Mouse (Mus musculus) midbrain, embryonic 13.5 days (tissue): ENCODE results near the gene Plekha4. TPM values are rescaled to one million over a fixed set of nuclear protein-coding genes. Genes with fewer than 3 reads are reported as not detected.
A peak's percentile ranks its signal among the peaks of the same experiment; 100 is the strongest.

Experiments used
- ATAC-seq: fragments of 200-750 bp; cut with Nextera tagmentation; 2 replicates; pipeline ENCODE4 v1.8.0; 2017; ENCODE audit warnings: mild to moderate bottlenecking, moderate TSS enrichment, moderate library complexity
- H3K27ac ChIP-seq: fragments of 300-500 bp; sonication (generic); 2 replicates; pipeline ENCODE4 v1.5.1; 2015; ENCODE audit warnings: inconsistent platforms, mild to moderate bottlenecking, moderate library complexity
- H3K27me3 ChIP-seq: fragments of 300-500 bp; sonication (generic); 2 replicates; pipeline ENCODE4 v1.6.1; 2015; ENCODE audit warnings: mild to moderate bottlenecking, inconsistent platforms
- H3K36me3 ChIP-seq: fragments of 300-500 bp; sonication (generic); 2 replicates; pipeline ENCODE4 v1.6.1; 2015; ENCODE audit warnings: mild to moderate bottlenecking, inconsistent platforms
- H3K4me1 ChIP-seq: fragments of 300-500 bp; sonication (generic); replicated peaks from 2 replicates; pipeline ENCODE4 v1.6.1; 2015; ENCODE audit warnings: inconsistent platforms
- H3K4me2 ChIP-seq: fragments of 300-500 bp; sonication (generic); replicated peaks from 2 replicates; pipeline ENCODE4 v1.6.1; 2015; ENCODE audit warnings: moderate library complexity, mild to moderate bottlenecking, inconsistent platforms
- H3K4me3 ChIP-seq: fragments of 300-500 bp; sonication (generic); replicated peaks from 2 replicates; pipeline ENCODE4 v1.5.1; 2015; ENCODE audit warnings: mild to moderate bottlenecking, inconsistent platforms
- H3K9ac ChIP-seq: fragments of 300-500 bp; sonication (generic); replicated peaks from 2 replicates; pipeline ENCODE4 v1.6.1; 2015; ENCODE audit warnings: mild to moderate bottlenecking, inconsistent platforms
- H3K9me3 ChIP-seq: fragments of 300-500 bp; sonication (generic); 2 replicates; pipeline ENCODE4 v1.6.1; 2016; ENCODE audit warnings: mild to moderate bottlenecking, inconsistent platforms
- WGBS: fragments of 180-500 bp; shearing (Covaris S2); methylation state at CpG from one replicate; pipeline ENCODE4 v1.1.7; 2015; 5-methylcytosine and 5-hydroxymethylcytosine counted together
- polyA plus RNA-seq: library from polyadenylated mRNA; unstranded; fragments of >200 nt; fragmentation: Nextera tagmentation; extraction: Ambion mirVana; gene quantifications from 2 replicates; pipeline ENCODE4 v1.2.1, GENCODE M21; 2015

Plekha4 gene
- polyA plus RNA-seq, 1 experiment from 2014 or later, result 0.46 TPM

DNA sequence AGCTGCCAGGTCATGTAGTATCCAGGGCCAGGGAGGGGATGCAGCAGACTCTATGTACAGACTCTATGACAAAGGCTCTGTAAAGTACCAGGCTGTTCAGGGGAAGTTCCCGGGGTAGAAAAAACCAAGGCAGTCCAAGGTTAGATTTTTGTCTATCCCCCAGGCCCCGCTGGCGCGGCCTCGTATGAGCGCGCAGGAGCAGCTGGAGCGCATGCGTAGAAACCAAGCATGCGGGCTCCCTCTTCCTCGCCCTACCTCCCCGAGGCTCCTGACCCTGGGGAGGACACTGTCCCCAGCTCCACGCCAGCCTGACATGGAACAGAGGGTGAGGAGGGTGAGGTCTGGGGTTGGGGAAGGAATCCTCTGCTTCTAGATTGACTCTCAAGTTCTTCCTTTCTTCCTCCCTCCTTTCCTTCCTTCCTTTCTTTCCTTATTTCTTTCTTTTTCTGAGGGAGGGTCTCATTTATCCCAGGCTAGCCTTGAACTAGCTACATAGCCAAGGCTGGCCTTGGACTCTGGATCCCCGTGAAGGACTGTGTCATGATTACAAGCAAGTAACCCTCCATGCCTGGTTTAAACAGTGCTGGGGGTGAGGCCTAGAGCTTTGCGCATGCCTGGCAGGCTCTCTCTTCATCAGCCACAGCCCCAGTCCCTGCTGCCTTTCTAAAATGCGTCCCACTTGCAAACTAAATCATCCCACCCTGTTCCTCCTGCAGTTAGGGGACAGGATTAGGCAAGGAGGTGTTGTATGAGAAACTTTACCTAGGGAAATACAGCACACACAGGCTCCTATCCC is 23.7 kb downstream of the Plekha4 start:
- no peak for ATAC-seq
- no peak overlapping the region for H3K4me2 ChIP-seq
- WGBS, result 88% methylated on average over 16 of the region's 16 CpGs

GRCm38 (mm10) chr7:45550821-45551511 is 24.8 kb downstream of the Plekha4 start:
- Histone ChIP-seq H3K4me1 (no peaks in the 10 kb centered on the region), H3K4me2 (no peak overlapping the region), H3K9ac (no peak overlapping the region), H3K4me3 (no peak overlapping the region), H3K36me3 (no peaks in the 10 kb centered on the region), H3K27ac (no peak overlapping the region), H3K9me3 (no peaks in the 10 kb centered on the region), H3K27me3 (no peaks in the 10 kb centered on the region)
- ATAC-seq, result no peak
- WGBS, result 83% methylated on average over 11 of the region's 11 CpGs

More for the DNA sequence above, 23.7 kb downstream of the Plekha4 start:
- no peaks in the 10 kb centered on the region for H3K4me1 ChIP-seq
- 0 out of 2 replicates have a peak overlapping the region, but pooled peaks have one; percentile 7 for H3K9ac ChIP-seq
- no peaks in the 10 kb centered on the region for H3K27me3 ChIP-seq
- H3K27ac ChIP-seq, result no peak overlapping the region
- H3K9me3 ChIP-seq, result no peaks in the 10 kb centered on the region
- H3K4me3 ChIP-seq, result no peak overlapping the region
- no peaks in the 10 kb centered on the region for H3K36me3 ChIP-seq

- Histone ChIP-seq H3K4me2 (no peak overlapping the region), H3K27ac (no peak overlapping the region), H3K4me1 (no peaks in the 10 kb centered on the region), H3K27me3 (no peaks in the 10 kb centered on the region), H3K9ac (no peak overlapping the region), H3K4me3 (no peak overlapping the region), H3K9me3 (no peaks in the 10 kb centered on the region), H3K36me3 (no peaks in the 10 kb centered on the region)
- no peak for ATAC-seq
- 83% methylated on average over 8 of the region's 8 CpGs for WGBS
Observed at GRCm38 (mm10) chr7:45551512-45551883, 25.4 kb downstream of the Plekha4 start.

DNA sequence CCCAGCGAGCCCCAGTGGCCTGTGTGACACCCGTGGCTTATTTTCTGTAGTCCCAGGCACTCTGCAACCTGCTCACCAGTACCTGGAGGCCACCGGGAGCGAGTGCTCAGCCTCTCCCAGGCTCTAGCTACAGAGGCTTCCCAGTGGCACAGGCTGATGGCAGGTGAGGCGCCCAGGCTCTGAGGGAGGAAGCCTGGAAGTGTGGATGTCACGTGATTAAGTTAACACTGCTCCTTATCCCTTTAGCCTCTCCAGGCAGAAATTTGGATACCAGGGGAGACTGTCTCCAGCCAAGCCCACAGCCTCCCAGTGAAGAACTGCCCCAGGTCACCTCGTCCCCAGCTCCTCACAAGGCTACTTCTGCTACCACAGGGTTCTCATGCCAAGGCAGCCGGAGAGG is 27.4 kb downstream of the Plekha4 start:
- 69% methylated on average over 8 of the region's 8 CpGs for WGBS
- Histone ChIP-seq H3K27ac (no peak overlapping the region), H3K4me3 (no peak overlapping the region), H3K9ac (no peak overlapping the region; the same call in 1 of the 2 replicates), H3K27me3 (no peaks in the 10 kb centered on the region), H3K4me1 (no peaks in the 10 kb centered on the region), H3K36me3 (no peaks in the 10 kb centered on the region), H3K4me2 (no peak overlapping the region), H3K9me3 (no peaks in the 10 kb centered on the region)
- ATAC-seq, result no peak

- no peaks in the 10 kb centered on the region for H3K27me3 ChIP-seq
- H3K27ac ChIP-seq, result no peak overlapping the region
- H3K4me2 ChIP-seq, result no peak overlapping the region
- WGBS, result 87% methylated on average over 2 of the region's 2 CpGs
- no peak overlapping the region; the same call in 1 of the 2 replicates for H3K9ac ChIP-seq
- no peaks in the 10 kb centered on the region for H3K36me3 ChIP-seq
- ATAC-seq, result no peak
- no peak overlapping the region for H3K4me3 ChIP-seq
- H3K9me3 ChIP-seq, result no peaks in the 10 kb centered on the region
- no peaks in the 10 kb centered on the region for H3K4me1 ChIP-seq
Observed at GRCm38 (mm10) chr7:45553990-45554389, 27.9 kb downstream of the Plekha4 start.

- H3K4me1 ChIP-seq, result no peaks in the 10 kb centered on the region
- no peak within 1 kb of the TSS; the same call in 1 of the 2 replicates for H3K9ac ChIP-seq
- H3K4me3 ChIP-seq, result no peak within 1 kb of the TSS
- 47% methylated on average over 8 of the region's 8 CpGs for WGBS
- no peak within 1 kb of the TSS for H3K27ac ChIP-seq
- H3K9me3 ChIP-seq, result no peaks in the 10 kb centered on the region
- no peaks in the 10 kb centered on the region for H3K27me3 ChIP-seq
- ATAC-seq, result no peak
- no peaks in the 10 kb centered on the region for H3K36me3 ChIP-seq
- no peak within 1 kb of the TSS for H3K4me2 ChIP-seq
Observed at GRCm38 (mm10) chr7:45554744-45555143, 28.6 kb downstream of the Plekha4 start, which contains the start of gene Hsd17b14. Gene Hsd17b14, plus strand, starts transcription at chr7:45554893.

- H3K9ac ChIP-seq, result no peak overlapping the region
- no peaks in the 10 kb centered on the region for H3K27me3 ChIP-seq
- ATAC-seq, result no peak
- no peaks in the 10 kb centered on the region for H3K36me3 ChIP-seq
- no peak overlapping the region for H3K4me2 ChIP-seq
- H3K4me1 ChIP-seq, result no peaks in the 10 kb centered on the region
- WGBS, result 24% methylated on average over 8 of the region's 8 CpGs
- H3K4me3 ChIP-seq, result no peak overlapping the region
- H3K9me3 ChIP-seq, result no peaks in the 10 kb centered on the region
- H3K27ac ChIP-seq, result no peak overlapping the region
Observed at GRCm38 (mm10) chr7:45555787-45556186, 29.7 kb downstream of the Plekha4 start.

GRCm38 (mm10) chr7:45558907-45559306 is 32.8 kb downstream of the Plekha4 start:
- Histone ChIP-seq H3K4me1 (no peaks in the 10 kb centered on the region), H3K4me3 (no peak overlapping the region), H3K9ac (no peak overlapping the region), H3K36me3 (no peaks in the 10 kb centered on the region), H3K27me3 (no peaks in the 10 kb centered on the region), H3K4me2 (no peak overlapping the region), H3K27ac (no peak overlapping the region), H3K9me3 (no peaks in the 10 kb centered on the region)
- WGBS, result 61% methylated on average over 6 of the region's 6 CpGs
- ATAC-seq, result no peak

DNA sequence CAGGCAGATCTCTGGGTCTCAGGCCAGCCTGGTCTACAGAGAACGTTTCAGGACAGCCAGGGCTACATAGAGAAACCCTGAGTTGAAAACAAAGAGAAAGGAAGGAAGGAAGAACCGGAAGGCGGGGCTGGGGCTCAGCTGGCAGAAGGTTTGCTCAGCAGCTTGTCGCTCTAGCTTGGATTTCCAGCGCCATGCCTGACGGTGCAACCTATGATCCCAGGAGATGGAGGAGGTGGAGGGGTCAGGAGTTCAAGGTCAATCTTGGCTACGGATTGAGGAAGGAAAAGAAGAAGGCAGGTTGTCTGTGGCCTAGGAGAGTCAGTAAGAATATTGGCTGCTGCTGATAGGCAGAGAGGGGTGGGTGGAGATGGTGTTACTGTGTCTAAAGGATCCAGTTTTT is 34.1 kb downstream of the Plekha4 start:
- H3K4me2 ChIP-seq, result no peak overlapping the region
- H3K4me3 ChIP-seq, result no peak overlapping the region
- WGBS, result 86% methylated on average over 7 of the region's 7 CpGs
- no peaks in the 10 kb centered on the region for H3K27me3 ChIP-seq
- no peaks in the 10 kb centered on the region for H3K9me3 ChIP-seq
- no peak for ATAC-seq
- no peak overlapping the region for H3K27ac ChIP-seq
- H3K36me3 ChIP-seq, result no peaks in the 10 kb centered on the region
- no peak overlapping the region for H3K9ac ChIP-seq
- no peaks in the 10 kb centered on the region for H3K4me1 ChIP-seq

DNA sequence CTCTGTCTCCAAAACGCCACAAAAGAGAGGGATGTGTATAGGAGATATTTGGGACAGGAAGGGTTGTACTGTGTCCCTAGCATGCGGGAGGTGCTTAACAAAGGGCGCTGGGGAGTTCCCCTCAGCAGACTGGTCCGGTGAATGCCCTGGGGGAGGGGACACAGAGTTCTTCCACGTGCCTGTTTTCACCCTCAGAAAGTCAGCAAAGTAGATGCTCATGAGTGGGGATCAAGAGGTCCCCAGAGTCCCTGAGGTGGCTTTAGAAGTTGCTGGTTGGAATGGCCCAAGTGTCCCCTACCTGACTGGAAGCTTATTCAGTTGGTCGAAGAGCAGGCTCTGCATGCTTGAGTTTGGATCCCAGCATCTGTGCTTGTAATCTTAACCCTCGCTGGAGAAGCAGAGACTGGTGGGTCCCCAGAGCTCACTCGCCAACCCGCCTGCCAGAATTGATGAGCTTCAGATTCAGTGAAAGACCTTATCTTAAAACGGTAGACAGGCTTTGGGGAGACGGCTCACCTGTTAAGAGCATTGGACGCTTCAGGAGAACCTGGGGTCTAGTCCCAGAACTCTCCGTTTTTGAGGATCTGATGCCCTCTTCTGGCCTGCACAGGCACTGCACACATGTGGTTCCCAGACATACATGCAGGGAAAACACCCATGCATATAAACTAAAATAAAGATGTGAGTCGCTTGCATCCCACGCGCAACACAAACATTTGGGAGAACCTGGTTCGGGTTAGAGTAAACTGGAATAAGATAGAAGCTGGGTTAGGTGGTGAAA is 34.9 kb downstream of the Plekha4 start:
- no peak overlapping the region for H3K4me2 ChIP-seq
- no peak overlapping the region for H3K4me3 ChIP-seq
- no peaks in the 10 kb centered on the region for H3K4me1 ChIP-seq
- no peaks in the 10 kb centered on the region for H3K9me3 ChIP-seq
- no peak overlapping the region; the same call in 1 of the 2 replicates for H3K9ac ChIP-seq
- 29% methylated on average over 17 of the region's 17 CpGs for WGBS
- H3K27me3 ChIP-seq, result no peaks in the 10 kb centered on the region
- no peak overlapping the region for H3K27ac ChIP-seq
- peak; percentile 72; the same call in 1 of the 2 replicates for ATAC-seq
- no peaks in the 10 kb centered on the region for H3K36me3 ChIP-seq

DNA sequence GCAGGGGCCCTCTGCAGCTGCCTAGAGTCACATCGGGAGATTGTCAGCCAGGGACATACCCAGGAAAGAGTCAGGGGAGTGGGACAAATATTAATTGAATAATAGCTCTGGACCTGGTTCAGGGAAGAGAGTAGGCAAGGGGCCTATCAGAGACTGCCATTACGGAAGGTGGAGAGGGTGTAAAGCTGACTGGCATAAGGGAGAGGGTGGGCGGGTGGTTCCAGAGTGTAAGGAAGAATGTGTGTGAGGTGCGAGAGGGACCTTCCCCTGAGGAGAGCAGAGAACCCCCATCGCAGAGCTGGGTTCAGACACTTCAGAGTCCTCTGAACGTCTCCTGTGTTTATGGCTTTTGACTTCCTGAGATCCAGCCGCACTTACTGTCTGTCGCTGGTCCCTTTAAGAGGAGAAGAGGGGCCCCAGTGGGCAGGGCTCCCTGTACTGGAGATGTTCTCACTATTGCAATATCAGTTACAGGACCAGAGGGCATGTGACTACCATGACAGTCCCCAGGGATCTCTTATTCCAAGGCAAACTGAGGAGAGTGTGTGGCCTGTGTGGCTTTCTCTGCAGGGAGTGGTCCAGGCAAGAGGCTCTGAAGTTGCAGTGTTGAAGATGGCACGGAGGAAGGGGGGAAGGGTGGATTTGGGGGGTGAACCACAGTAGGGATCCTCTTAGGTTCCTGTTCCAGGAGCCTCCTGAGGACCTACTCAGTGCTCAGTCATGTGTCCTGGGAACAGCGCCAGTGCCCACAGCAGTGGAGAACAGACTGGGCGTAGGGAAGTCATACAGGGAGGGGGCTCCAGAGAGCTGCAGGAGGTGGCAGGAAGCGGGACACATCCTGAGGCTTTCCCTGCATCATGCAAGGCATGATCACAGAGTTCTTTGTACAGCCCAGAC is 35.7 kb downstream of the Plekha4 start:
- no peaks in the 10 kb centered on the region for H3K4me1 ChIP-seq
- H3K27ac ChIP-seq, result no peak overlapping the region
- H3K9me3 ChIP-seq, result no peaks in the 10 kb centered on the region
- H3K36me3 ChIP-seq, result no peaks in the 10 kb centered on the region
- no peaks in the 10 kb centered on the region for H3K27me3 ChIP-seq
- H3K9ac ChIP-seq, result no peak overlapping the region
- WGBS, result 58% methylated on average over 12 of the region's 12 CpGs
- H3K4me3 ChIP-seq, result no peak overlapping the region
- no peak for ATAC-seq
- H3K4me2 ChIP-seq, result no peak overlapping the region
